Mouse (Mus musculus) MEL (cell line): ENCODE data around the gene Pitpnm3. TPM values are rescaled to one million over a fixed set of nuclear protein-coding genes. Genes with fewer than 3 reads are reported as not detected.

Source experiments
- DNase-seq: peaks from one replicate; pipeline ENCODE4 v3.0.0; 2011; ENCODE audit warnings: low read depth, low spot score
- H3K27ac ChIP-seq: 2 replicates; pipeline ENCODE4 v1.5.1; 2012; ENCODE audit warnings: low read depth, mild to moderate bottlenecking, control low read depth, low read length, moderate library complexity; ENCODE audit not compliant: control insufficient read depth
- H3K27me3 ChIP-seq, 2 experiments: fragments of 150-350 bp in 1 of 2; sonication (generic) in 1 of 2; 2 replicates each; pipeline ENCODE4 v1.6.1; 2012; ENCODE audit warnings: low read length in 2 of 2, mild to moderate bottlenecking in 2 of 2, improper control_type of control experiment in 1 of 2, moderate library complexity in 1 of 2; ENCODE audit not compliant: insufficient read depth in 2 of 2, control insufficient read depth in 1 of 2
- H3K36me3 ChIP-seq, 2 experiments: 2 replicates each; pipeline ENCODE4 v1.6.1; 2012 to 2014; ENCODE audit warnings: low read length in 2 of 2, improper control_type of control experiment in 1 of 2, inconsistent platforms in 1 of 2, mild to moderate bottlenecking in 1 of 2; ENCODE audit not compliant: insufficient read depth in 2 of 2, control insufficient read depth in 1 of 2
- H3K4me1 ChIP-seq, 2 experiments: fragments of 150-350 bp in 1 of 2; sonication (generic) in 1 of 2; 2 replicates each; pipeline ENCODE4 v1.6.1; 2012; ENCODE audit warnings: low read length in 2 of 2, improper control_type of control experiment in 1 of 2, mild to moderate bottlenecking in 1 of 2; ENCODE audit not compliant: insufficient read depth in 2 of 2, control insufficient read depth in 1 of 2
- H3K4me3 ChIP-seq, 2 experiments: fragments of 150-350 bp in 1 of 2; sonication (generic) in 1 of 2; 2 replicates each; pipeline ENCODE4 v1.5.1; 2012; ENCODE audit warnings: low read depth in 2 of 2, low read length in 2 of 2, mild to moderate bottlenecking in 2 of 2, moderate library complexity in 2 of 2, control low read depth in 1 of 2, improper control_type of control experiment in 1 of 2; ENCODE audit not compliant: control insufficient read depth in 1 of 2, insufficient read depth in 1 of 2
- H3K79me2 ChIP-seq: 2 replicates; pipeline ENCODE4 v1.6.1; 2012; ENCODE audit warnings: mild to moderate bottlenecking, low read length, moderate library complexity; ENCODE audit not compliant: control insufficient read depth, poor library complexity, insufficient read depth
- H3K9ac ChIP-seq: 2 replicates; pipeline ENCODE4 v1.6.1; 2012; ENCODE audit warnings: low read depth, mild to moderate bottlenecking, control low read depth, low read length, moderate library complexity; ENCODE audit not compliant: control insufficient read depth, poor library complexity, severe bottlenecking
- H3K9me3 ChIP-seq: fragments of 150-350 bp; sonication (generic); replicated peaks from 2 replicates; pipeline ENCODE4 v1.6.1; 2012; ENCODE audit warnings: mild to moderate bottlenecking, low read length, improper control_type of control experiment, moderate library complexity; ENCODE audit not compliant: insufficient read depth
- BHLHE40 ChIP-seq: IDR thresholded peaks from 2 replicates; pipeline ENCODE4 v1.6.1; 2012; ENCODE audit warnings: low read depth, mild to moderate bottlenecking, inconsistent platforms, low read length, improper control_type of control experiment, borderline replicate concordance
- CTCF ChIP-seq, 3 experiments: IDR thresholded peaks in 2 of 3; conservative IDR thresholded peaks in 1 of 3; 2 replicates each; pipeline ENCODE4 v1.5.1; 2011 to 2012; ENCODE audit warnings: low read length in 3 of 3, low read depth in 2 of 3, mild to moderate bottlenecking in 2 of 3, improper control_type of control experiment in 1 of 3, inconsistent platforms in 1 of 3, mixed read lengths in 1 of 3, moderate library complexity in 1 of 3; ENCODE audit not compliant: control insufficient read depth in 1 of 3, insufficient read depth in 1 of 3, poor library complexity in 1 of 3, severe bottlenecking in 1 of 3
- ELF1 ChIP-seq: IDR thresholded peaks from 2 replicates; pipeline ENCODE4 v1.6.1; 2014; ENCODE audit warnings: low read depth, mild to moderate bottlenecking, inconsistent platforms, low read length, improper control_type of control experiment, moderate library complexity
- EP300 ChIP-seq, 2 experiments: IDR thresholded peaks; 2 replicates each; pipeline ENCODE4 v1.6.1; 2011; ENCODE audit warnings: improper control_type of control experiment in 2 of 2, low read length in 2 of 2, low read depth in 1 of 2, mild to moderate bottlenecking in 1 of 2
- GATA1 ChIP-seq: IDR thresholded peaks from 2 replicates; pipeline ENCODE4 v1.6.1; 2011; ENCODE audit warnings: low read depth, low read length, improper control_type of control experiment
- HCFC1 ChIP-seq: IDR thresholded peaks from 2 replicates; pipeline ENCODE4 v1.6.1; 2012; ENCODE audit warnings: low read depth, mild to moderate bottlenecking, inconsistent platforms, low read length, improper control_type of control experiment, moderate library complexity
- MAFK ChIP-seq: IDR thresholded peaks from 2 replicates; pipeline ENCODE4 v1.6.1; 2011; ENCODE audit warnings: low read depth, mild to moderate bottlenecking, low read length, improper control_type of control experiment, borderline replicate concordance
- MEF2A ChIP-seq: IDR thresholded peaks from 2 replicates; pipeline ENCODE4 v1.6.1; 2014; ENCODE audit warnings: low read depth, mild to moderate bottlenecking, inconsistent platforms, low read length, improper control_type of control experiment; ENCODE audit not compliant: poor library complexity, insufficient replicate concordance, severe bottlenecking; ENCODE audit errors: extremely low read depth
- MYB ChIP-seq: IDR thresholded peaks from 2 replicates; pipeline ENCODE4 v1.6.1; 2011; ENCODE audit warnings: mild to moderate bottlenecking, low read depth, low read length, improper control_type of control experiment
- NRF1 ChIP-seq: IDR thresholded peaks from 2 replicates; pipeline ENCODE4 v1.6.1; 2014; ENCODE audit warnings: low read depth, mild to moderate bottlenecking, inconsistent platforms, low read length, improper control_type of control experiment, moderate library complexity; ENCODE audit not compliant: poor library complexity, insufficient read depth, severe bottlenecking
- POLR2AphosphoS2 ChIP-seq: IDR thresholded peaks from 2 replicates; pipeline ENCODE4 v1.6.1; 2011; ENCODE audit warnings: low read length, improper control_type of control experiment
- RAD21 ChIP-seq: IDR thresholded peaks from 2 replicates; pipeline ENCODE4 v1.6.1; 2011; ENCODE audit warnings: mild to moderate bottlenecking, low read depth, low read length, improper control_type of control experiment
- SIN3A ChIP-seq: IDR thresholded peaks from 2 replicates; pipeline ENCODE4 v1.6.1; 2012; ENCODE audit warnings: low read length, improper control_type of control experiment, inconsistent platforms
- TAL1 ChIP-seq: IDR thresholded peaks from 2 replicates; pipeline ENCODE4 v1.6.1; 2012; ENCODE audit warnings: mild to moderate bottlenecking, inconsistent platforms, low read length, moderate library complexity, mixed read lengths
- TCF12 ChIP-seq: IDR thresholded peaks from 2 replicates; pipeline ENCODE4 v1.6.1; 2014; ENCODE audit warnings: low read depth, mild to moderate bottlenecking, inconsistent platforms, low read length, improper control_type of control experiment, moderate library complexity
- ZKSCAN1 ChIP-seq: IDR thresholded peaks from 2 replicates; pipeline ENCODE4 v1.6.1; 2012; ENCODE audit warnings: low read depth, mild to moderate bottlenecking, inconsistent platforms, low read length, improper control_type of control experiment, moderate library complexity
- polyA plus RNA-seq, 2 experiments: library from polyadenylated mRNA; stranded (reverse) in 1 of 2; unstranded in 1 of 2; fragments of >175 nt in 1 of 2; fragments of >200 nt in 1 of 2; gene quantifications; 2 replicates each; pipeline versions ENCODE4 v1.2.1 to v1.2.4; 2012; ENCODE audit warnings: low replicate concordance in 2 of 2, low read depth in 1 of 2; ENCODE audit not compliant: insufficient read length in 2 of 2, insufficient read depth in 1 of 2, missing spikeins in 1 of 2
- total RNA-seq: library from RNA; depleted of rRNA; stranded (reverse); fragments of 300-350 nt; gene quantifications from 2 replicates; pipeline ENCODE4 v1.2.3, GENCODE M21; 2012

The Pitpnm3 gene
- total and polyA plus RNA-seq, 3 experiments = 0.24 TPM; not detected in 2

DNA sequence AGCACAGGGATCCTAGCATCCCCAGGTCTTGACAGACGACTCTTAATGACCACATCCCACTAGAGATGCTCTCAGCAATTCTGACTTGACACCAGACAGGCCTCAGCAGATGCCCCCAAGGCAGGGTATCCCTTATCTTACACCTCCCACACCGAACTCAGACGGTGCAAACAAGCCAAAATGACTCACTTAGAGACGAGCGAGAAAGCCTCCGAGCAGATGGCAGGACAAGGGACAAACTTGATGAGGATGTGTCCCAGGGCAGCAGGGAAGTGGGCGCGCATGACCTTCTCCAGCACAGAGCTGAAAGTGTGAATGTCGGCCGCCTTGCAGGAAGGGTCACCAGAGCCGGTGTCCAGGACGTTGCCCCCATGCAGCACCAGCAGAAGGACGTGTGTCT is 61.3 kb downstream of the Pitpnm3 start:
- Histone ChIP-seq H3K27ac (no peak overlapping the region), H3K27me3 (0 out of 4 replicates have a peak, but pooled peaks cover 0 to 1% of the 10 kb centered on the region in 2 experiments), H3K79me2 (no peaks in the 10 kb centered on the region), H3K4me1 (no peaks in the 10 kb centered on the region), H3K9ac (no peak overlapping the region), H3K36me3 (no peaks in the 10 kb centered on the region), H3K4me3 (no peak overlapping the region), H3K9me3 (no peaks in the 10 kb centered on the region)
- TF ChIP-seq GATA1 = no peak
- no peak for TF ChIP-seq BHLHE40
- no peak for TF ChIP-seq POLR2AphosphoS2
- no peak for DNase-seq

DNA sequence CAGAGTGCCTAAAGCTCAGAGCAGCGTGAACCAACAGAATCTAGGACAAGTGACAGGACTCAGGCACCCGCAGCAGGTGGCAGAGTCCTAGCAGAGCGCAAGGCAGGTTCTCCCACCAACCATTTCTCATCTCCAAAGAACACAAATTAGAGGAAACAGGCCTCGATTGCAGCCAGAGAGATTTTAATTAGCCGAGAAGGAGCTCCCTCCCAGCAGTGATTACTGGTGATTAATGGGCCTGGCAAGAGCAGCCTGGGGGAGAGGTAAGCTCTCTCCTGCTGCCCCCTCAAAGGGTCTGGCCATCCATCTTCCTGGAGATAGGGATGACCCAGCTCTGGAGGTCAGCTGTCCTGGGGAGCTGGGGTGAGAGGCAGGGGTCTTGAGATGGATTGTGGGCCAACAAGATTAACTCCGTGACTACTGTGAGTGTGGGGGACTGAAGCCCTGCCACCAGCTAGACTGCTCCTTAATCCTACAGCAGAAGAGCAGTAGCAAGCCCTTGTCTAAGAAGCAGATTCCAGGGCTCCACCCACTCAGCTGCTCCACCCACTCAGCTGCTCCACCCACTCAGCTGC is 63.2 kb downstream of the Pitpnm3 start:
- TF ChIP-seq RAD21 (no peak), NRF1 (no peak), TCF12 (no peak), MYB (no peak), POLR2AphosphoS2 (no peak), EP300 (IDR thresholded peaks at IDR 0.05; ENCODE audit: low read depth in 1 of 2, low read length in 2 of 2) (no peak), MEF2A (no peak), ELF1 (no peak), ZKSCAN1 (no peak), SIN3A (no peak), BHLHE40 (no peak), HCFC1 (no peak), TAL1 (no peak), CTCF (IDR thresholded peaks at IDR 0.05 in 2 of 3, conservative IDR thresholded peaks at IDR 0.05 in 1 of 3; ENCODE audit: control insufficient read depth in 1 of 3, insufficient read depth in 1 of 3, low read depth in 2 of 3, low read length in 3 of 3, poor library complexity in 1 of 3, severe bottlenecking in 1 of 3) (no peak), MAFK (no peak)
- Histone ChIP-seq H3K9me3 (no peaks in the 10 kb centered on the region), H3K4me1 (no peaks in the 10 kb centered on the region), H3K9ac (no peak overlapping the region), H3K27ac (no peak overlapping the region), H3K4me3 (no peak overlapping the region), H3K27me3 (0 out of 4 replicates have a peak, but pooled peaks cover 0 to 1% of the 10 kb centered on the region in 2 experiments), H3K36me3 (no peaks in the 10 kb centered on the region), H3K79me2 (no peaks in the 10 kb centered on the region)
- no peak for DNase-seq
